Mouse (Mus musculus) right cerebral cortex, adult 18-20 months (tissue): Measurements from ENCODE around the gene Sipa1l1.
"Not testable (repeated sequence)": the region's sequence is repeated elsewhere in the genome, so short reads cannot be mapped to it uniquely, and the experiment has no call there.

Source experiments
- DNase-seq: peaks from one replicate; pipeline ENCODE4 v3.0.0; 2022; ENCODE audit warnings: mixed read lengths

Sipa1l1 gene

GRCm38 (mm10) chr12:82446609-82447024, 277.5 kb downstream of the Sipa1l1 start:
- DNase-seq, result no peak

GRCm38 (mm10) chr12:82448129-82448815, 279.2 kb downstream of the Sipa1l1 start:
- no peak for DNase-seq

DNA sequence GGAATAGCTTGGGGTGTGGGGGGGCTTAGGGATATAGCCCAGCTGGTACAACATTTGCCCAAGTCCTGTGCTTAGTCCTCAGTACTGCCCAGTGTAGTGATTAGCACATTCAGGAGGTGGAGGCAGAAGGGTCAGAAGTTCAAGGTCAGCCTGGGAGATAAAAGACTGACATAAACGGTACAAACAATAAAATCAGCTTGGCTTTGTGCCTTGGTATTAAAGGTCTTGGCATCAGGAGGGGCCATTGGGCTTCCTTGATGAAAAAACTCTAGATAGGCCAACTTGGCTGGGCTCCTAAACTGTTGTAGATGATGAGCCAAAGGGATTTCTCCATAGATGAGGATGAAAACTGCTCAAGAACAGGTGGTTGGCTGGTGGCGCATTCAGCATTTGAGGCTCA, 283.3 kb downstream of the Sipa1l1 start:
- no peak for DNase-seq

DNA sequence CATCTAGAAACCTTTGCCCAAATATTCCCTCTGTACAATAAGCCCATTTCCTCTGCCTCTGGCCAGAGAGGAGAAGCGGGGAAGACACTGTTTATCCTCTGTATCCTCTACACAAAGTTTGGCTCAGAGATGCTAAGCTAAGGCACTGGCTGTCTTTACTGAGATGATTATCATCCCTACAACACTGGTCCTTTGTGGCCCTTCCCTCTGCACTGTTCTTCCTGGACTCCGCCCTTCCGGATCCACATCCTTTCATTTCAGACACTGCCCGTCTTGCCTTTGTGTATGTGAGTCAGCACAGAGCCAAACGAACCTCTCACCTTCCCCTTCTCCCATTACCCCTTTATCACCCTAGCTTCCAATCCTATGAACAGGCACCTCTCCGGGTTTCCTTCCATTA, 285.3 kb downstream of the Sipa1l1 start:
- no peak for DNase-seq

GRCm38 (mm10) chr12:82455700-82456413, 286.7 kb downstream of the Sipa1l1 start:
- DNase-seq, result no peak

DNA sequence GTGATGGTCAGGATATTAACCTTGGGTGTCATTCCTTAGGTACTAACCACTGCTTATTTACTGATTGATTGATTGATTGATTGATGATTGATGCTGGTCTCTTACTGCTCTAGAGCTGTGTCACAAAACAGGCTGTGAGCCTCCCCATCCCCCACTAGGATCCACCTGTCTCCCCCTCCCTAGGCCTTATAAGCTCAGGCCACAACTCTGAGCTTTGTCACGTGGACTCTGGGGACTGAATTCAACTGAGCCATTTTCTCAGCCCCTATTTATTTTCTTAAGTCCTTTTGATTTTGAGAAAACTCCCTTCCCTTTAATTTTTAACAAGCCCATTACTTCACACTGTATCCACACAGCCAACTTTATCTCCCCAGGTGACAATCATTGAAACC, 287.3 kb downstream of the Sipa1l1 start:
- DNase-seq, result no peak

DNA sequence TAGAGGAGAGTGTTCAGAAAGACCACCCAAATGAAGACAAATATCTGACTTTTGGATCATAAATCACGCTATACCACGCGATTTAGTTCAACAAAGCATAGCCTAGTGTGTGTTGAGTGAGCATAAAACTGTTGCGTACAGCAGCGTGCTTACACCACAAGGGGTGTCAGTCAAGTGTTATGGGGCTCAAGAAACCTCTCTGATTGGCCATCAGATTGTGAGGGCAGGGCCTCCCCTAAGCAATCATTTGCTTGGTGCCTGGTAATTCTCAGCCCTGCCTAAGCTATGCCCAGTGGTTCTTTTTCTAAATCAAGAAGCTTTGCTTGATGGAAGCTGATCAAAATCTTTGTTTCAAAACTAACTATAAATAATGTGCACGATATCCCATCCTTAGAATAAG, 288.5 kb downstream of the Sipa1l1 start:
- DNase-seq, result no peak

DNA sequence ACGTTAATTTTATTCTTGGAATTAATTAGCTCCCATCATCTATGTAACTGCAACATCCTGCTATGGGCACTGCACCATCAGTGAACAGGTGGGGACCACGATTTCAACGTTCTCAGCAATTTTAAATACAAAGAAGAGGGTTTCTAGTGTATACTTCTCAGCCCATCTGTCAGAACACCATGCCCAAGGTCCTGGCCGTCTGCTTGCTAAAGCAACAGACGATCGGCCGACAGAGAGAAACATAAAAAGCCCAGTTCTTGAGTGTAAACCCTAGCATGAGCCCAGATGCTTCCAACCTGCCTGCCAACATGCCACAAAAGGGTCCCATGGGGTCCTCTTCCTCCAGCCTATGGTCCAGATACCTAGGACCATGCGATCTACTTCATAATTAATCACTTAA, 288.9 kb downstream of the Sipa1l1 start:
- no peak for DNase-seq

- no peak for DNase-seq
Measured at GRCm38 (mm10) chr12:82467234-82467633, 298.1 kb downstream of the Sipa1l1 start.

DNA sequence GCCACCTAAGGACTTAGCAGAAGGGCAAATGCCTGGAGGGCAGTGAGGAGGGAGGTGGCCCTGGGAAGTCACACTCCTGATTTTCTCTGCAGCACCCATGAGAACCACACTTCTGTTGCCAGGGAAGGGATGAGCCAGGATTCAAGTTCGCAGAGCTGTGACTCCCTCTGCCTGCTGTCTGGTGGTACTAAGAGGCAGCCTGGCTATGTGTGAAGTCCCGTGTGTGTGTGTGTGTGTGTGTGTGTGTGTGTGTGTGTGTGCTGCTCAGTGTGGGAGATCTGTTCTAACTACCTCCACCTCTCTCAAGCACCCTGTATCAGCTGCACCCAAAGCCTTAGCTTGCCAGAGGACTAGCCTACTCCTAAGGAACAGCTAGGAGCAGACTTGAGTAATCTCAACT, 298.5 kb downstream of the Sipa1l1 start:
- peak; percentile 60 for DNase-seq

DNA sequence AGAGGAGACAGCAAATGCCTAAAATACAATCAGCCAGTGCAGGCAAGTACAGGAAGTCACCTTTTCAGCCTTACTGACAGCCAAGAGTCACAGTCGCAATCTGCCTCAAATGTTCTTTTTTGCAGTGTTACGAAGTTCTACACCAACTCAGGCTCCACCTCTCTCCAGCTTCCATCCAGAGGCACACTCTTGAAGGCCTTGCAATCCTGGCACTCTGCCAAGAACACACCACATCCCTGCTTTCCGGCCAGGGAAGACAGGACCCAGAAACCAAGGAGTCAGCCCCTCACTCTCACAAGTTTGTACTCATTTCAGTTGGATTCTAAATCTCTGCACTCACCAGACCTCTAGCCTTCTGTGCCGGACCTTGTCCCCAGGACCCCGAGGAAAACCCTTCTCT, 299.3 kb downstream of the Sipa1l1 start:
- no peak for DNase-seq

DNA sequence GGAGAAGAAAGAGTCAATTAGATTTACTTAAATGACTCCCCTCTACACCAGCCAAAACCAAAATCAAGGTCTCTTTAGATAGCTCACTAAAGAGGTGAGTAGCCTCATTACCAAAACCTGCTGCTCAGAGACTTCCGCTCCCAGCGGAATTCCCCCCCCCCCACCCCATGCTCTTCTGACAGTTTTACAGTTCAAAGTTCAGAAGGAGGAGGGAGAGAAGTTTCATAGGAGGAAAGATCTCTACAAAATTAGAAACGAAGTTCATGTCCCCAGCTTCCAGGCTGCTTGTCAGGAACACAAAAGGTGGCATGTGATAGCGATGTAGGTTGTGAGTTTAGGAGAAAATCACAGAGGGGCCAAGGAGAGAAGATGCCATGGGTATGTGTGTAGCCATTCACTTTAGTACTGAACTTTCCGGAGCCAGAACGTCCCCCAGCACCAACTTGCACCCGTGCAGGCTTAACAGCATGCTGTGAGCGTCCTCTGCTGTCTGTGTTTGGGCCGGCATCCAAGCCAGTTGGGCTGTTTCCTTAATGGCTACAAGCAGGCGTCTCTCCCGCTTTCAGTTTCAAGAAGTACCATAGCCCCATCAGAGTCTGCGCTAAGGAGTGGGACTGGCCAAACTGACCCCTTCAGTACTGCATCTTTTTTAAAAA, 300.7 kb downstream of the Sipa1l1 start:
- peak; percentile 91 for DNase-seq

GRCm38 (mm10) chr12:82470362-82470936, 301.3 kb downstream of the Sipa1l1 start:
- peak; percentile 88 for DNase-seq

GRCm38 (mm10) chr12:82472796-82473195, 303.7 kb downstream of the Sipa1l1 start:
- DNase-seq, result no peak

DNA sequence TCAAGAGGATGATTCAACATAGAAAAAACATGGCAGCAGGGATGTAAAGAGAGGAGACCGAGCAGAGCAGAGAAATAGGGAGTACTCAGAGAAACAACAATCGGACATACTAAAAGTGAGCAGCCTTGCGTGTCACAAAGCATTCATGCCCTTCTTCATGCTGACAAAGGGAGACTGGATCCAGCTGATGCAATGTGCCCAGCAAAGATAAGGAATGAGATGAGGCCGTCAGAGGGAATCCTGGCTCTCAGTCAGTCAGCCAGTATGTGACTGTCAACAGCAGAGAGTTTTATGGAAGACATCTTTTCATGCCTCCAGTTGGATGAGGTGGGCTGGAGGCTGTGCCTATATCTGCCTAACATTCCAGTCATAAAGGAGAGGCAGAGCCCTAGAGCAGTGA, 304.1 kb downstream of the Sipa1l1 start:
- no peak for DNase-seq

- no peak for DNase-seq
Measured at GRCm38 (mm10) chr12:82474409-82474808, 305.3 kb downstream of the Sipa1l1 start.

DNA sequence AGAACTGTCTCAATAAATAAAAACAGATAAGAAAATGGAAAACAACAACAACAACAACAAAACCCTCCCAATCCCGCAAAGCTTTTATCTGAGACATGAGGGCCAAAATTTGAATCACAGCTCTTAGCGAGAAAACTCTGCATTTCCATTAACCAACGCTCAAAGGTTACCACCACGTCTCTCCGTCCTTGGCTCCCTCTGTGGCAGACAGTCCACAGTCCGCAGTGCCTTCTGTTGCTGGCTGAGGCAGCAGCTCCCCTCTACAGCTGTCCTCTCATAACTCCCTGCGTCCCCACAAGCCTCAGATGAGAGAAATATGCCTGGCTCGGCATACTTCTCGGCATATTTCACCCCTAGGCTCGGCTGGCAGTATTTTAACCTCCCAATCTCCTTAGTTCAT, 306.9 kb downstream of the Sipa1l1 start:
- no peak for DNase-seq

GRCm38 (mm10) chr12:82476580-82476979, 307.5 kb downstream of the Sipa1l1 start:
- no peak for DNase-seq

DNA sequence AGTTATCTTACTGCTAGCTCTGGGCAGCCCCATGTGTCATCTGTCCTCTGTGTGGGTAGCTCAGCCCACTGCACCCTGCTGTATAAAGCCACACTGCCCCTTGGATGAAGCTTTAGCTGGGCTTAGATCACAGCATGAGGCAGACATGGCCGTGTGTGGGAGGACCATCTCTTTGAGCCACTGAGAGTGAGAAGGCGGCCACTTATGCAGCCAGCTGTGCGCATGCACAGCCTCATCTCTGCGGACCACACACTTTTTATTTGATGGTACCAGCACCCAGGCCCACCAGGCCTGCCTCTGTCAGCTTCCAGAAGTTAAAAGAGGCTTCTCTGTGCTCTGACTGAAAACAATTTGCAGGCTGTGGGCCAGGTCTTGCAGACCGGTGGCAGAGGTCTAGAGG, 308.7 kb downstream of the Sipa1l1 start:
- peak; percentile 54 for DNase-seq

DNA sequence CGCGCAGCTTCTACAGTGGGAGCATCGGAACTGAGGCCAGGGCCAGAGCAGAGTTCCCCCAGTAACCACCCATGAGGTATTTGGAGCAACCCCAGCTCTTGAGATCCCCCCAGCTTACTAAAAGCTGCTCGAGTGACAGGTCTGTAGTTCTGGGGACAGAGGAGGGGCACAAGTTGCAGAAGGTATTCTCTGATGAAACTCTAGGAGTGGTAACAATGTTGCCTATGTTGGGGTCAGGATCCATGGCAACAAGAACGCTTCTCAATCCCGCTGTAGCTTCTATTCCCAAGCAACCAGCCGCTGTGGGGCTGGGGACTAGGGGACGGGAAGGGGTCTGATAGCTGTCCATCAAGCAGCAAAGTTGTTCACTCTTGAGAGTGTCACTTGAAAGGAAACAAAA, 309.1 kb downstream of the Sipa1l1 start:
- DNase-seq, result no peak

- DNase-seq, result no peak
Measured at GRCm38 (mm10) chr12:82479393-82479792, 310.3 kb downstream of the Sipa1l1 start.

- DNase-seq, result not testable (repeated sequence)
Measured at GRCm38 (mm10) chr12:82480425-82480824, 311.3 kb downstream of the Sipa1l1 start.

GRCm38 (mm10) chr12:82485466-82485865, 316.3 kb downstream of the Sipa1l1 start:
- DNase-seq, result no peak
